Mouse (Mus musculus) hematopoietic multipotent progenitor cell, adult 10-12 weeks (in vitro differentiated cells): Measurements from ENCODE around the gene AC124108.1. TPM values are rescaled to one million over a fixed set of nuclear protein-coding genes. Genes with fewer than 3 reads are reported as not detected.

ENCODE experiments used
- polyA plus RNA-seq: library from polyadenylated mRNA; stranded (reverse); fragments of >175 nt; gene quantifications from 2 replicates; pipeline ENCODE4 v1.2.3, GENCODE M21; 2012; ENCODE audit warnings: low replicate concordance

The AC124108.1 gene
- polyA plus RNA-seq = not detected in 2 replicates

DNA sequence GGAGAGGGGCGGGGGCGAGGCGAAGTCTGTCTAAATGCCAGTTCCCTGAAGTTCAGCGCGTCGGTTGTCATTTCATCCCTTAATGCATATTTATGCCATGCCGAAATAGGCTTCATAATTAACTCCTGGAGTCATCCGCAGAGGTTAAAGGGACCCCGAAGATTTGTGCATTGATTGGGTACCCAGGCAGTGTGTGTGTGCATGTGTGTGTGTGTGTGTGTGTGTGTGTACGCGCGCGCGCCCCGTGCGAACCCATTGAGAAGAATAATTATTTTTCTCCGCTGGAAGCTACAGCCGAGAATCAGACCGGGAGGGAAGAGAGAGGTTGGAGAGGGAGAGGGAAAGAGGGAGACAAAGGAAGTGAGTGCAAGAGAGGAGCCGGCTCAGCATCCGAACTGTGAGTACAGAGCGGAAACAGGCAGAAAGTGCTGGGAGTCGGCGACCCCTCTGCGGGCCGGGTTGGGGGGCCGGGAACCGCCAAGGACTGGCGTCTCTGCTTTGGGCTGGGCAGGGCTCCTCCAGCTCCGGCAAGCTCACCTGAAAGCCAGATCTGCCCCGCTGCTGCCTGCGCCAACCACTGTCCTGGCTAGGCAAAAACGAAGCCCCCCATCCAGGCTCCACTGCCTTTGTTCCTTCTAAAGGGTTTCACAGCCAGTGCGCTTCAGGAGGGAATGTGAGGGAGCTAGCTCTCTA lies at the start of gene AC124108.1, which contains the start of gene Lemd1:
TSS of gene AC124108.1 (plus strand) at position 365 of the 693 bp plus-strand sequence.
TSS of gene Lemd1 (plus strand) at position 339 of the 693 bp plus-strand sequence.

DNA sequence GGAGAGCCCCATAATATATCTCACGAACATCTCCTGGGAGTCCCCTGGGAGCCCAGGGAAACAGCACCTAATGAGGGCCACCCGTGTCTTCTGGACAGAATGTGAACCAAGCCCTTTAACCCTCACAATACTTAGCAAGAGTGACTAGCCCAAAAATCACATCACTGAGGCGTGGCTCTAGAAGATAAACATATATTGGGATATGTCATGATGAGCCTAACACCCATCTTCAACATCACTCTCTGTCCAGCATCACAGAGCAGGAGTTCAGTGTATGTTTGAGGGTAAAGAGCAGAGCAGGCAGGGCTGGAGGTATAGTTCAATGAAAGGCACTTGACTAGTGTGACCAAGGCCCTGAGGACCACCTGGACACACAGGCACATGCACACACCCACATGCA lies 38.4 kb downstream of the AC124108.1 start, which contains the start of gene Gm10188:
TSS of gene Gm10188 (minus strand) at position 101 of the 400 bp plus-strand sequence.

Other genes starting within 250 kb of the AC124108.1 start
- 11.4 and 23.1 TPM in 2 replicates for gene Slc45a3, start 228.5 kb upstream of the AC124108.1 start, polyA plus RNA-seq
- 17.8 and 23.3 TPM in 2 replicates for gene Elk4, start 183.8 kb upstream of the AC124108.1 start, polyA plus RNA-seq
- 0.56 and 0.99 TPM in 2 replicates for gene Mfsd4a, start 123.4 kb upstream of the AC124108.1 start, polyA plus RNA-seq
- 2.6 and 3.7 TPM in 2 replicates for gene Cdk18, start 51.8 kb upstream of the AC124108.1 start, polyA plus RNA-seq
- gene Lemd1, start within 50 bp of the AC124108.1 start, polyA plus RNA-seq = not detected in 2 replicates
- not detected in 2 replicates for gene Gm10188, start 38.3 kb downstream of the AC124108.1 start, polyA plus RNA-seq
- gene Klhdc8a, start 107.2 kb downstream of the AC124108.1 start, polyA plus RNA-seq = 0.02 and 0.04 TPM in 2 replicates
- gene Nuak2, start 124.7 kb downstream of the AC124108.1 start, polyA plus RNA-seq = 27.4 and 44.8 TPM in 2 replicates
- gene Tmcc2, start 199.8 kb downstream of the AC124108.1 start, polyA plus RNA-seq = 13.7 and 203 TPM in 2 replicates
- 2.6 and 8.1 TPM in 2 replicates for gene Dstyk, start 226.1 kb downstream of the AC124108.1 start, polyA plus RNA-seq